Mouse (Mus musculus): Measurements from ENCODE around the gene Ttll12.

Gene Ttll12

GRCm38 (mm10) chr15:83568544-83568943 is 26.4 kb downstream of the Ttll12 start:
- in situ Hi-C loops (cut with MboI; ENCODE audit: unreplicated experiment in 2 of 2) = no loop called here

DNA sequence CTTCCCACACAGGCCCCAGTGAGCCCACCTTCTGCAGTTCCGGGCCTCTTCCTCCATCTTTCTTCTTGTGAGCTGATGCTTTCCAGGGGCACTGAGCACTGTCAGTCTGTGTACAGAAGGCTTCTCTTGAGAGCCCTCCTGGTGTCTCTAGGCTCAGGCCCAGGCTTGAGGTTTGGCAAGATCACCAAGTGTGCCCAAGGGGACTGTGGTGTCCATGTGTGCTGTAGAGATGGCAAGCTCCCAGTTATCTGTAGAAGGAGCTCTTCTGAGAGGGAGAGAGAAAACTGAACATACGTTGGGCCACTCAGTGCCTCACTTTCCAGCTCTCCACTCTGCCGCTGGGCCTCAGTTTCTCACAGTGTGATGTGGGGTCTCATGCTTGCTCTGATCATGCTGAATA is 27.2 kb downstream of the Ttll12 start:
- in situ Hi-C loops (cut with MboI; ENCODE audit: unreplicated experiment in 2 of 2) = no loop called here

DNA sequence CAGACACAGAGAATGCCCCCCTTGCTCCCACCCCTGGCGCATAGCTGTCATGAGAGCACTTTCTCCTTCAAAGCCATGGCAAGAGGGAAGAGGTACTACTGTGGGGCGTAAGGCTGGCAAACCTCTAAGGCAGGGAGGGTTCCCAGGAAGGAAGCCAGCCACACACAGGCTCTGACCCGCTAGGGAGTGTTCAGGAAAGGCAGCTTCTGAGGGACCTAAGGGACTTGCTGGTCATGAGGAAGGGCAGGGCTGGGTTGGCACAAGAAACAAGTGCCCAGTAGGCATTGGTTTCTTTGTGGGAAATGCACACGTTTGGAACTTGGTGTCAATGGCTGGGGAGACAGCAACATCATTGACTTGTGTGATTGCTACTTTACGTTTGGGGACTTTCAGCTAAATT is 29.0 kb downstream of the Ttll12 start:
- in situ Hi-C loops (cut with MboI; ENCODE audit: unreplicated experiment in 2 of 2) = no loop called here

- in situ Hi-C loops (cut with MboI; ENCODE audit: unreplicated experiment in 2 of 2) = no loop called here
Measured at GRCm38 (mm10) chr15:83565434-83565833, 29.5 kb downstream of the Ttll12 start.

GRCm38 (mm10) chr15:83563857-83564651 is 30.9 kb downstream of the Ttll12 start:
- in situ Hi-C loops (cut with MboI; ENCODE audit: unreplicated experiment in 2 of 2) = loop anchor here in 1 of 2 experiments (5.0 kb wide), 1 partner anchor 38 kb away; no protein-coding TSS in a partner anchor

GRCm38 (mm10) chr15:83563327-83563856 is 31.6 kb downstream of the Ttll12 start, which contains the start of the genes Tspo and Mcat:
Tspo (plus strand) TSS chr15:83563592.
Mcat (minus strand) TSS chr15:83563787.
- in situ Hi-C loops (cut with MboI; ENCODE audit: unreplicated experiment in 2 of 2) = loop anchor here in 1 of 2 experiments (5.0 kb wide), 1 partner anchor 39 kb away; no protein-coding TSS in a partner anchor

DNA sequence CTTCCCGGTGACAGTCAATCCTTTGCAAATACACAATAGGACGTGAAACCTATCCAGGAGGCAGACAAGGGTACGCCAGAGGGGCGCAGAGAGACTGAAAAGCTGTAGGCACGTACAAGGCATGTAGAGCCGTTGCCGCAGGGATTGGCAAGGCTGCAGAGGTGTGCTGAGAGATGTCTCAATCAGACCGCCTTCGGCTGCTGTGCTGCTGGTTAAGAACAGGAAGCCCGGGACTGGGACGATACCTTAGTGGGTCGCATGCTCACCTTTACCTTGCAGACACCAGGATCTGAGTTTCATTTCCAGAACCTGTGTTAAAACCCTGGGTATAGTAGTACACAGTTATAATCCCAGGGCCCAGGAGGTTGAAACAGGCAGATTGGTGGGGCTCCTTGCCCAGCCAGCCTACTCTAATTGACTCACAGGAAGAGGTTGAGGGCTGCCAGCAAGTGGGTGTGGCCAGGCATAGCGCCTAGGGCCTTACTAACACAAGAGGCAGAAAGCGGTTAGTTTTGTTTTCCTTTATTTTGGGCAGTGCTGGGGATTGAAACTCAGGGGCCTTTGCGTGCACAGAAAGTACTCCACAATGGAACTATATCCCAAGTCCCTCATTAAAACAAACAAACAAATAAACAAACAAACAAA is 32.2 kb downstream of the Ttll12 start:
- in situ Hi-C loops (cut with MboI; ENCODE audit: unreplicated experiment in 2 of 2) = loop anchor here in 1 of 2 experiments (5.0 kb wide), 1 partner anchor 40 kb away; no protein-coding TSS in a partner anchor

GRCm38 (mm10) chr15:83560941-83561477 is 33.9 kb downstream of the Ttll12 start:
- in situ Hi-C loops (cut with MboI; ENCODE audit: unreplicated experiment in 2 of 2) = loop anchor here in 1 of 2 experiments (5.0 kb wide), 1 partner anchor 41 kb away; no protein-coding TSS in a partner anchor

DNA sequence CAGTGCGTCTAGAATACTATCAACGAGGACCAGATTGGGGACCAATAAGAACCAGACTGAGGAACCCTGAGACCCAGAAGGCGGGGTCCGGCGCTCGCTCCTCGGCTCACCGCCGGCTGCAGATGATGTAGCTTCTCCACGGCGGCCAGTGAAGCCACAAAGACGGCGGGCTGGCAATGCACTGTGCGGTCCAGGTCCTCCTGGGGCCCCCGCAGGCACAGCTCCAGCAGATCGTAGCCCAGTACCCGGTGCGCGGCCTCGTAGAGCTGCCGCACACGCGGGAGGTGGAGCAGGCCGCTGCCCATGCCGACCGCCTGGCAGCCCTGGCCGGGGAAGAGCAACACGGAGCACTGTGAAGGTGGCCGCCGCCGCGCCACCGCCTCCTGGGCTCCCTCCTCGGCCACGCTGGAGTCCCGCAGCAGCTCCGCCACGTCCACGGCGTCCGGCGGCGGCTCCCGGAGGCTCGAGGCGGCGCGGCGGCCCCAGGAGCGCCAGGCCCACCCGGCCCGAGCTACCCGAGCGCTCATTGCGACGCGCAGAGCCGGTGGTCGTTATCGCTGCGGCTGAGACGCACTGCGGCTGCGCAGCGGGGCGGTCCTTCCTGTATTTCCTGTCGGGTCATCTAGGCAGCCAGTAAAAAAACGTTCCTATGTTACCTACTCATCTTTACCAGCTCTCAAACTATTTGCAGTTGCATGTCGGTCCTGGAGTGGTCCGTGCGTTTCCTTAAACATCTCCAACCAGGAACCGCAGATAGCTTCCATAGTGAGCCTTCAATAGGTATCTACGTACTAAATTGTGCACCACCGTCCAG is 39.6 kb downstream of the Ttll12 start:
- in situ Hi-C loops (cut with MboI; ENCODE audit: unreplicated experiment in 2 of 2) = loop anchor here in 1 of 2 experiments (5.0 kb wide), 1 partner anchor 37 kb away; no protein-coding TSS in a partner anchor

- in situ Hi-C loops (cut with MboI; ENCODE audit: unreplicated experiment in 2 of 2) = no loop called here
Measured at GRCm38 (mm10) chr15:83553831-83554230, 41.1 kb downstream of the Ttll12 start.

DNA sequence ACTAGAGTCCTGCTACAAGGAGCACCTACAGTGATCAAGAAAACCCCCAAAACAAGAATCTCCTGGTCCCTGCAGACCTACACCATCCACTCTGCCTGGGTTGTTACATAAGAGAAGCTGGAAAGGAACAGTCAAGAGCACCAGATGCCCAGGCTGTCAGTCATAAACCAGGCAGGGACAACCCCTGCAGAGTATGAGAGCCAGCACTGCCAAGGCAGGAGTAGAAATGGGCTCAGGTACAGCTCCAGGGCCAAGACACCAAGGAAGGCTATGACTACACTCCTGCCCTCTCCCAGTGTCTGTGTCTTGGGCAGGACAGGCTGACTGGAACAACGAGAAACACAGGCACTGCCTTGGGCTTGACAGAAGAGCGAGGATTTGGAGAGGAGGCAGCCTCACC is 44.8 kb downstream of the Ttll12 start:
- in situ Hi-C loops (cut with MboI; ENCODE audit: unreplicated experiment in 2 of 2) = no loop called here

DNA sequence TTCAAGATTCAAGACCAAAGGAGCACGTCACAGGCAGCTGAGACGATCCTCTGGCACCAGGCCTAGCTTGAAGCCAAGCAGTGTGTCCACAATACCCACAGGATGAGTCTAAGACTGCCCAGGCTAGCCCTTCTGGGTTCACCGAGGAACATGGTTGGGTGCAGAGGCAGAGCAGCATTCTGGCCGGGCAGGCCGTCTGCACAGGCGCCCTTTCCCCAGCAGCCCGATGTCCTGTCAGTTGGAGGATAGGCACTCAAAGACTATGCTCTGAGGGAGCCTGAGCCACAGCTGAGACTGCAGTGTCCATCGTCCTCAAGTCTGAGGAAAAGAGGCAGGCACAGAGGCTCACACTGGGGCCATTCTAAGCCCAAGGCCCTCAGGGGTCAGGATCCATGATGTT is 47.8 kb downstream of the Ttll12 start:
- in situ Hi-C loops (cut with MboI; ENCODE audit: unreplicated experiment in 2 of 2) = loop anchor here in 1 of 2 experiments (25.0 kb wide), 2 partner anchors 190 to 515 kb away; partner anchors contain the start of genes Efcab6 and Scube1

GRCm38 (mm10) chr15:83546029-83546428 is 48.9 kb downstream of the Ttll12 start:
- in situ Hi-C loops (cut with MboI; ENCODE audit: unreplicated experiment in 2 of 2) = loop anchor here in 1 of 2 experiments (25.0 kb wide), 2 partner anchors 191 to 516 kb away; partner anchors contain the start of genes Efcab6 and Scube1

- in situ Hi-C loops (cut with MboI; ENCODE audit: unreplicated experiment in 2 of 2) = loop anchor here in 1 of 2 experiments (25.0 kb wide), 2 partner anchors 196 to 521 kb away; partner anchors contain the start of genes Efcab6 and Scube1
Measured at GRCm38 (mm10) chr15:83541647-83542287, 53.2 kb downstream of the Ttll12 start.

- in situ Hi-C loops (cut with MboI; ENCODE audit: unreplicated experiment in 2 of 2) = loop anchor here in 1 of 2 experiments (25.0 kb wide), 2 partner anchors 197 to 522 kb away; partner anchors contain the start of genes Efcab6 and Scube1
Measured at GRCm38 (mm10) chr15:83539905-83540304, 55.1 kb downstream of the Ttll12 start.

DNA sequence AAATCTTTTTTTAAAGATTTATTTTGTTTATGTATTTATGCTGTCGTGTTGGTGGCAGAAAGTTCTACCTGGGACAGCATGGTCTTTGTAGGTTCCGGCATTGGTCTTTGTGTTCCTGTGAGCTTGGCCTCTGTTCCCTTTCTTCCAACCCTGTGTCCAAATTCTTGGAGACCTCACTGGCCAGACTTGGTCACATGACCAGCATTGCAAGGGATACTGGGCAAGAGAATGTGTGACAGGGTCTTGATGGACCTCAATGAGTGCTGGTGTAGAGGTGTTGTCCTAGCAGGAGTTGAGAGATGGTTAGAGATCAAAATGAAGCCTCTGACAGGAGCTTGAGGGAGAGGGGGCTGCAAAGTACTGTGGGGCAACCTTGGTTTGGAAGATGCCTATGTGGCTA is 56.1 kb downstream of the Ttll12 start:
- in situ Hi-C loops (cut with MboI; ENCODE audit: unreplicated experiment in 2 of 2) = loop anchor here in 1 of 2 experiments (25.0 kb wide), 2 partner anchors 198 to 523 kb away; partner anchors contain the start of genes Efcab6 and Scube1

- in situ Hi-C loops (cut with MboI; ENCODE audit: unreplicated experiment in 2 of 2) = loop anchor here in 1 of 2 experiments (25.0 kb wide), 2 partner anchors 201 to 526 kb away; partner anchors contain the start of genes Efcab6 and Scube1
Measured at GRCm38 (mm10) chr15:83535890-83536231, 59.1 kb downstream of the Ttll12 start.

DNA sequence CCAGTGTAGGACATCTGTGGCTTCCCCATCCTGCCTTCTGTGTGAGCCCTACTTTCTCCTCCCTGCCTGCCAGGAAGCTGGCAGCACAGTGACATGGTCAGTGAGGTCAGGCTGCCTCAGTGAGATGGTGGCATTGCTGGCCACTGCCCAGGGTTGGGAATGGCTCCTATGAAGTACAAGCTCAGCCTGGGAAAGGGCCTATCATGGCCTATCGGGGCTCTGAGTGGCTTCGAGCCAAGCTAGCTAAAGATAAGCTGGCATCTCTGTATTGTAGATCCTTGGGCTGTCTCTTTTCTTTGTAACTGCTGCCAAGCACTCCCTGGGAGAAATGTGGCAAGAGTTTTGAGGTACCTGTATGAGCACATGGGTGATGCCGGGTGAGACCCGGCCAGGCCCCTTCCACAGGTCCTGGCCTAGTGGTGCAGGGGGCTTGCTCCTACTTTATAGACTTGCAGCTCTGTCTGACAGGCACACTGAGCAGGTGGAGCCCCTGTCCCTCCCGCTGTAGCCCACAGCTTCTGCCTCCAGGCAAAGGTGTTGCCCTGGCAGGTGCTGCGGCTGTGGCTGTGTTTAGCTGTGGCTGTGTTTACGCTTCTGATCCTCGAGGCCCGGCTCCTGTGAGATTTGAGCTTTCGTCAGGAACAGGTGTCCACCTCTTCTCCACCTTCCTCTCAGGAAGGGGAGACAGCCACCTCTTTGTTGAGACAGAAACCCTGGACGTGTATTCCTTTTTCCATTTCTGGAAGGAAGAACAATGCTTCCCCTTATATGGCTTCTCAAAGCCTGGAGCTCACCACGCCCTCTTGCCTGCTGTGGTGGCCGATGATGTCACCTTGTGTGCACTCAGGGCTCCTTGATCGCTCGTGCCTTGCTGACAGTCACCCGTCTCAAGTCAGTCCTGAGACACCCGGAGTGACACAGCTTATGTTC is 59.7 kb downstream of the Ttll12 start:
- in situ Hi-C loops (cut with MboI; ENCODE audit: unreplicated experiment in 2 of 2) = loop anchor here in 1 of 2 experiments (25.0 kb wide), 2 partner anchors 202 to 527 kb away; partner anchors contain the start of genes Efcab6 and Scube1

All from v-Abl transformed pro-B cells (cell line).